ENCODE assay signal across 16 mouse cellular contexts in genomic region chr3:134487280-134487679, GRCm38 (mm10).
"Had no signal": no experiment of that assay in that cellular context is flagged by ENCODE, and none has a peak within 500 bp of the region (broad histone marks: within the 10 kb centered on the region; RNA-seq: fewer than 3 reads in every experiment).

No protein-coding gene starts in this region.

- H3K4me2 ChIP-seq: limb, embryonic 13.5 days; liver, embryonic 12.5 days; liver, embryonic 15.5 days; midbrain, embryonic 13.5 days had no signal

- H3K4me1 ChIP-seq: limb, embryonic 10.5 days; limb, embryonic 13.5 days; liver, embryonic 12.5 days; liver, embryonic 15.5 days; midbrain, embryonic 13.5 days had no signal

- H3K9me3 ChIP-seq: limb, embryonic 10.5 days; limb, embryonic 13.5 days; liver, embryonic 12.5 days; liver, embryonic 15.5 days; midbrain, embryonic 13.5 days had no signal

- H3K36me3 ChIP-seq: limb, embryonic 10.5 days; limb, embryonic 13.5 days; liver, embryonic 12.5 days; liver, embryonic 15.5 days; midbrain, embryonic 13.5 days had no signal

- H3K4me3 ChIP-seq: limb, embryonic 10.5 days; limb, embryonic 13.5 days; liver, embryonic 12.5 days; liver, embryonic 15.5 days; midbrain, embryonic 13.5 days had no signal

- H3K27ac ChIP-seq: limb, embryonic 10.5 days; limb, embryonic 13.5 days; liver, embryonic 12.5 days; liver, embryonic 15.5 days; macrophage; midbrain, embryonic 13.5 days had no signal

- H3K27me3 ChIP-seq: limb, embryonic 13.5 days; liver, embryonic 12.5 days; liver, embryonic 15.5 days; midbrain, embryonic 13.5 days had no signal

- H3K9ac ChIP-seq: limb, embryonic 13.5 days; liver, embryonic 12.5 days; liver, embryonic 15.5 days; midbrain, embryonic 13.5 days had no signal

- ATAC-seq: inflammation-experienced regulatory T-cells, adult 6 months; liver, embryonic 12.5 days had no signal

- DNase-seq: kidney, adult 18-20 months; kidney, adult 9 months; kidney, postnatal 14 days; kidney, postnatal 4 days; layer of hippocampus, adult 9-11 months; liver; lung, adult 18-20 months; thymus, adult 2 months; thymus, postnatal 14 days had no signal
